Mouse (Mus musculus) R1 (cell line): ENCODE measurements around the gene Mapk14.

Source experiments
- DNase-seq: peaks from one replicate; pipeline ENCODE4 v3.0.0-alpha.2; 2018; ENCODE audit warnings: low read depth, low spot score

Gene Mapk14

DNA sequence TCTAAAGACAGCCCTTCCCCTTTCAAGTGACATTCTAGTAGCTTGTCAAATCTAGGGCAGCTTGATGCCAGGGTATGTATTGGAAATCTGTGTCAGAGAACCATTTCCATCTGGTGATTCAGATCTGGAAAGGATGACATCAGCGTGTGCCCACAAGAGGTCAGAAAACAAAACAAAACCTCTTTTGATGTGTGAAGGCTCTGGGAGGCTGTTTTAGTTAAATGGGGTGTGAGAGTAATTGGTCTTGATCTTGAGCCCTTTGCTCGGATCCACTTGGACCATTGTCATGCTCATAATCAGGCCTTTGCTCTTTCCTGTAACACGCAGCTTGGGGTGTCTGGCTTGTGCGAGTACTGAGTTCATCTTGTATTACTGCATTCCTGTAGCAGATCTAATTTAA is 7.1 kb downstream of the Mapk14 start:
- peak; percentile 25 for DNase-seq

DNA sequence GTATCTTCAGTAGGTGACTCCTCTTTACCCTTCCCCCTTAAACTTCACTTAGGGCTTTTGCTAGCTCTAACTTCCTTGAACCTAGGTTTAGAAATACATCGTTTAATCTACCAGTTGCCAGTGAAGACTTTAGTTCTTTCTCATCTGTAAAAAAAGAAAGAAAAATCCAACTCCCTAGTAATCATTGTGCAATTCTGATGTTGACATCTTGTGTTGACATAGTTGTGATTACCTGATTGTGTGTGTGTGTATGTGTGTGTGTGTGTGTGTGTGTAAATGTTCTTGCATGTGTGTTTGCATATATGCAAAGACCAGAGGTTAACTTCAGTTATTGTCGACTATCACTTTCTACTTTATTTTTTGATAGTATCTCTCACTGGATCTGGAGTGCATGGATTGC is 7.5 kb downstream of the Mapk14 start:
- DNase-seq: no peak

DNA sequence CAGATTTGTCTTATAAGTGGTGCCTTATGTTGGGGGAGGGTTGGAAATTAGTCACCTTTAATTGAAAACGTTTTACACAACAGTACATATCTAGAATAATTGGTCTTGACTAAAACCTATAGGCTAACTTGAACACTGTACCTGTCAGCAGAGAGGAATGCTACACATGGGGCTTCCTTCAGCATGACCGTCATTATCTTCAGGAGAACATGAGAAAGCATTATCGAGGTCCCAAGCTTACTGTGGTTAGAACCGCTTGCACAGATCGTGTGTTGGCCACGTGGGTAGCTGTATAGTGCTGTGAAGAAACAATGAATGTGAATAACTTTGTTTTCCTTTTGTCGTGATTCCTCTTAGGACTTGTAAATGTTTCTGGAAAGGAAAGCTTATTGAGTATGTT is 8.7 kb downstream of the Mapk14 start:
- no peak for DNase-seq

DNA sequence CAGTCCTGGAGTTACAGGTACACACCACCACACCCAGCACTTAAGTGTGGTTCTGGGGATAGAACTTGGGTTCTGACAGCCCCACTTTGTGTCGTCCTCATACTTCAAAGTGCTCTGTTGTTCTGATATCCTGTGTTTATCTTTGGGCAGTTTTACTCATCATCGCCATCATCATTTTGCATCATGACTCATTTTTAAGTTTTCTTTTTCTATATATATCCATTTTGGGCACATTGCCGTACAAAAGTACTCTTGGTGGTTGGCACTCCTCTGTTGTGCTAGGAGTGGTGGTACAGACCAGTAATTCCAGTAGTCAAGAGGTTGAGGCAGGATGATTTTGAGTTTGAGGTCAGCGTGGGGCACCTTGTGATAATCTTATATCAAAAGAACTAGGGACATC is 10.0 kb downstream of the Mapk14 start:
- no peak for DNase-seq

DNA sequence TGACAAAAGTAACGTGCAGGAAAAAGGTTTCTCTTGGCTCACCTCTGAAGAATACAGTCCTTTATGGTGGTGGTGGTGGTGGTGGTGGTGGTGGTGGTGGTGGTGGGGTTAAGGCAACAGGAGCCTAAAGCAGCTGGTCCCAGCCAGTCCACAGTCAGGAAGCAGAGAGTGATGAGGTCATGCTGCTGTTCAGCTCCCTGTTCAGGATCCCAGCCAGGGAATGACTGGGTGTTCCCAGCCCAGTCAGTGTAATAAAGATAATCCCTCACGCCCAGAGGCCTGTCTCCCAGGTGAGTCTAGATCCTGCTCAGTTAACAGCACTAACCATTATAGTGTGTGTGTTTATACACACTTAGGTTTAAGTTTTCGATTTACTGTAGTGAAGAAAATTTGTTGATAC is 10.6 kb downstream of the Mapk14 start:
- no peak for DNase-seq

DNA sequence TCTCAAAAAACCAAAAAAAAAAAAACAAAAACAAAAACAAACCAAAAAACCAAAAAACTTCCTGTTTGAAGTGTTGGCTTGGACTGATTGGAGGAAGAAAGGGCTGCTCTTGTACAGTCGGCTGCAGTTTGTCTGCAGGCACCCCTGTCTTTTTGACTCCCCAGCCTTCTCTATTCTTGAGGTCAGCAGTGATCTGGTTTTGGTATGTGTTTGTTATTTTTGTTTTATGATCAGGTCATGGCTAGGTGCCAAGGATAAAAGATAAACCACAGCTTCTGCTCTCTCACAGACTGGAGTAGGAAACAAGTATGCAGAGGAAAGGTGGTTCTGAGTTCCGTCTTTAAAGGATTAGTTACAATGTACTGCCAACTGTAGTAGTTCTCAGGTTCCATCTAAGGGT is 11.5 kb downstream of the Mapk14 start:
- DNase-seq: no peak

DNA sequence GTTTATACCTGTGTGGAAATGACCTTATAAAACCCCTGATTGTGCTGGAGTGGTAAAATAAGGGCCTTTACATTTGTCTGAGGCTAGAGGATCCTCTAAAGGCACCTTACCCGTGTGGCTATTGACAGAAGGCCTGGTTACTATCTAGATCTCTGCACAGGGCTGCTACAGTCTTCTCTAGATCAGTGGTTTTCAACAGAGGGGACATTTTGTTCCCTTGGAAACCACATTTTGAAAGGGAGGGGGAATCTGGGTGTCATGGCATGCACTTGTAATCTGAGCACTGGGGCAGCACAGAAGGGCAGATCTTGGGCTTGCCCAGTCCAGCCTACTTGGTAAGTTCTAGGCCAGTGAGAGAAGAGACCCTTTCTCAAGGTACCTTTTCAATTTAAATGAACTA is 15.6 kb downstream of the Mapk14 start:
- DNase-seq: no peak

DNA sequence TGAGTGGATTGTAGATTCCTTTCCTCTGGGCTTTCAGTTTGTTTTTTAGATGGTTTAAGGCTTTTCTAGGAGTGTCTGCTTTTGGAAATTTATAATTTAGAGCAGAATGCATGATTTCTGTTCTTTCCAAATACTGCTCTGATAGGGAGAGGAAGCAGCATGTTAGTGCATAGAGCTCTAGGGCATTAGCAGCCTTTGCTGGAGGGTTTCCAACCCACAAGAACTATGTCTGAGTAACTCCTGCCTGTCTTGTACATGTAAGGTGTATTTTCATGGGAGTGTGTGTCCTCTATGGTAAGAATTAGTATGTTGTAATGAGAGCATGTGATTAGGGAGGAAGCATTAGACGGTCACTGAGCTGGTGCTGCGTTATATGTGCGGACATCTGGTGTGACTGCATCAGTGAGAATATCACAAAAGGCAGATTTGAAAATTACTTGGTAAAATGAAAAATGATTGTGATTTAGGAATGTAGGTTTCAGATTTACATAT is 16.1 kb downstream of the Mapk14 start:
- no peak for DNase-seq

DNA sequence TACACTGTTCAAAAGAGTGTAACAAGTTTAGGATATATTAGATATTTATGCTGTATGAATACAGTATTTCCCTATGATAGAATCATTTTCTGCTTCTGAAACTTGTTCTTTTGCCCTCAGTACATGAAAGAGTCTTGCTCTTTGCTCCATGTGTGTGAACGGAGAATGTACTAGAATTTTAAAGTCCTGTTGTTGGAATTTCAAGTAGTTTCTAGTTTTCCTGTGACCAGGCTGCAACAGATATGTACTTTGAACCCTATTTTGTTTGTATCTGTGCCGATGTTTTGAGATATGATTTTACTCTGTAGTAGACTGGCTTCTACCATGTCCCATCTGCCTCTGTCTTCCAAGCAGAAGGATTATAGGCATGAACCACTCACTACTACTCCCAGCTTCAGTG is 16.7 kb downstream of the Mapk14 start:
- no peak for DNase-seq

DNA sequence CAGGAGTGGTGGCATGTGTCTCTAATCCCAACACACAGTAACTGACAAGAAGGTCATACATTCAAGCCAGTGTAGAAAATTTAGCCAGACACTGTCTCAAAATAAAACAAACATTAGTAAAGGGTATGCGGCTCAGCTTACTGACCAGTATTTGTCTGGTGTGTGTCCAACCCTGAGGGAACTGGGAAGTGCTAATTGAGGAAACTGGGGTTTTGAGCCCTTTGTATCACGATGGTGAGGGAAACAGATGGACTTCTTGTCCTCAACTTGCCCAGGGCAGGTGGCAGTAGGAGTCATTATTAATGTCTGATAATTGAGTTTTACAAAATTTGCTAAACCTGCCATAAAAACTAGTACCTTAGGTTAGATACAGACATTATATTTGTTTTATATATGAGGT is 17.9 kb downstream of the Mapk14 start:
- no peak for DNase-seq

DNA sequence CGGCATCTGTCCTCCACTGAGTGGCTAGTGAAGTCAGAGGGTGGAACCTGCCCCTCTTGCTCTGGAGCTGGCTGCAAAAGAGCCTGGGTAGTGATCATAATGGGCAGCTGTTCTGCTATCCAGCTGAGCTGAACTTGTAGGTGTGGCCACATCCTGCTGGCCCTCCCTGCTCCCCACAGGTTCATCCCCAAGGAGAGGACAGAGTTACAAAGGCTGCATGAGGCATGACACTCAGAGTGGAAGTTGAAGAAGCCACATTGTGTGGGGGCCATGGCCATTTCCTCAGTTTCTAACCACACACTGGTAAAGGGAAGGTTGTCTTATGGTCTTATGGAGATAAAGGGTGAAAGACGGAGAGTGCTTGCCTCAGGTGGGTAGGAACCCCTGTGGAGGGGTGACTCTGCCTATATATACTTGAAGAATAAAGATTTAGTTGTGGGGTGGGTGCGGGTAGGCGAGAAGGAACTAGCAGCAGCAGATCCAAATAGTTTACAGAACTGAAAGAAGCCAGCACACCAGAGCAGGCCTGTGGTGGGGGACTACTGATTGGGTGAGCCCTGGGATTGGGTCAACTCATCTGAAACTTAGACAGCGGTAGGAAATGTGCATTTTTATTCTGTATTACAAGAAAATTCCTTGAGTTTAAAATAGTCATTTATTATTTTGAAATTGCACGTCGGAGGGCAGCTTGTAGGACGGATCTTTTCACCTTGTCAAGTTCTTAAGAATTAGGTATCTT is 18.6 kb downstream of the Mapk14 start:
- DNase-seq: no peak

DNA sequence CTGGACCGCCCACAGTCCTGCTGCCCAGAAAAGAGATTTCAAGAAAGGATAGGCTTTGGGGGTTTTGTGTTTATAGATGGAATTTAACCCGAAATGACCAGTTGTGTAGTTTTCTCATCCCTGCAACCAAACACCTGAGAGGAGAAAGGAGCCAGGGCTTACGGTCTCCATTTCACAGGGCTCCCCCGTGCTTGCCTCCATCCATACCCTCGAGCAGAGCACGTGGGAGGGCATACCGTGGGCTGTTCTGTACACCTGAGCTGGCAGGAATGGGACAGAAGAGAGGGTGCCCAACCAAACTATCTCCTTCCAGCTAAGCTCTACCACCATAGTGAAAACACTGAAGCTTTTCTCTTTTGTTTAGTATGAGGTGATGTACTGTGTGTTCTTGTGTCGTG is 19.2 kb downstream of the Mapk14 start:
- DNase-seq: no peak

DNA sequence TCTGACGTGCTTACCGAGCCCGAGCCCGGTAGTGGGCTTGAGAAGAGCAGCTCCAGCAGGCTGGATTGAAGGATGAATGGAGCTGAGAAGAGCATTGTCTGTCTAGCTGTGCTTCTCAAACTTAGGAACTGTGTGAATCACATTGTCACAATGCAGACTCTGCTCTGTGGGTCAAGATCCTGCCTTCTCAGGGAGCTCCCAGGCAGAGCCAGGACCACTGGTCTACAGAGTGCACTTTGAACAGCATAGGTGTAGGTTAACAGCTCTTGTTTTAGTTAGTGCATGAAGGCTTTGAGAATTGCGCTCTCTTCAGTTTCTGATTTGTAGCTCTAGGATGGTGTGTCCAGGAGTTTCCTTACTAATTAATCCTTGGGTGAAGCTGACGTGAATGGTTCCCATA is 20.1 kb downstream of the Mapk14 start:
- DNase-seq: no peak

DNA sequence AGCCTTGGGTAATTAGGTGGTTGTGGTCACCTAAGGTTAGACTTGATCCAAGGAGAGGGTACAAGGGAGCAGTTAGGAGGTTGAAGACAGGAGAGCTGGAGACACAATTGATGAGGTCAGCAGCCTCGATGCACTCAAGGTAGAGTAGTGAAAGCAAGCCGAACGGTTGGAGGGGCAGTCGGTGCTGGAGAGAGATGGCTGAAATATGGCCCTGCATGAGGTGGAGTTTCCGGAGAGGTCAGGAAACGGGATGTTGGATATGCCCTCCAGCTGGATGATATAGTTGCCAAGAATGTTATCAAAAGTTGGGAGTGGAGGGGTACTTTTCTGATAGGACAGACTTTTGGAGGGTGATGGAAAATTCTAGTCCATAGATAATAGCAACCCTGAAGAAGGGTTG is 21.2 kb downstream of the Mapk14 start:
- no peak for DNase-seq

DNA sequence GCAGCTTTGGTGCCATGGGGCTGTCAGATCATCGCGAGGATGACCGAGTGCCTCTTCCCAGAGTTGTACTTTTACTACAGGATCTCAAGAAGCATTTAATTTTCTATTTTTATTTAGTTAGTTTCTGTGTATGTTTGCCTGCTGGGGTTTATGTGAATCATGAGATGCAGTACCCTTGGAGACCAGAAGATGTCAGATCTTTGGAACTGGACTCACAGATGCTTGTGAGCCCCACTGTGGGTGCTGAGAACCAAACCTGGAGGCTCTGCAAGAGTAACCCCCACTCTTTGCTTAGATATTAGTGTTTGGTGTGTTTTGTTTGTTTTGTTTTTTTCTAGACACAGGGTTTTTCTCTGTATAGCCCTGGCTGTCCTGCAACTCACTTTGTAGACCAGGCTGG is 22.9 kb downstream of the Mapk14 start:
- peak; percentile 36 for DNase-seq

DNA sequence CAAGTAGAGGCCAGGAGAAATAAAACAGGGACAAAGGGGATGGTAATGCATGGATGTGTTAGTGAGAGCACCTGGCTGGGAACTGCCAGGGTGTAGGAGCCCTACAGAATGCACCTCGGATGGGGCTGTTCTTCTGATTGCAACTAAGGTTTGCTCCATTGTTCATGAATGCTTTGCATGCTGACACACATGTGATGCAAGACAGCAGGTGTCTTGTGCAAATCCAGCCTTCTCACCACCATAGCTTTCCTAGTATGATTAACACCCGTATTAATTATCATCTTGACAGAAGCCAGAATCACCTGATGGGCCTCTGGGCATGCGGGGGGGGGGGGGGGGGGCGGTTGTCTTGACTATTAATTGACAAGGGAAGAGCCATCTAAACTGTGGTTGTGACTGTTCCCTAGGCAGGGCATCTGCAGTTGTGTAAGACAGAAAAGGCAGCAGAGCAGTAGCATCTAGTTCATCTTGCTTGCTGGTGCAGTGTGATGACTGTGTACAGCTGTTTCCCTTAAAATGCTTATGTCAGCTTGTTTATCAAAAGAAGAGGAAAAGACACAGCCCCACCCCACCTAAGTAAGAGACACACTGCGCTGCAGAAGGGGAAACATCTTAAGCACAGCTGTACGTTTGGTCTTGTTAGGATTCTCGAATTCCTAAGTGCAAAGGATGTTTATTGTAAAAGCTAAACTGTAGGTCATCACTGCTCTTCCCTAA is 24.9 kb downstream of the Mapk14 start:
- DNase-seq: no peak

DNA sequence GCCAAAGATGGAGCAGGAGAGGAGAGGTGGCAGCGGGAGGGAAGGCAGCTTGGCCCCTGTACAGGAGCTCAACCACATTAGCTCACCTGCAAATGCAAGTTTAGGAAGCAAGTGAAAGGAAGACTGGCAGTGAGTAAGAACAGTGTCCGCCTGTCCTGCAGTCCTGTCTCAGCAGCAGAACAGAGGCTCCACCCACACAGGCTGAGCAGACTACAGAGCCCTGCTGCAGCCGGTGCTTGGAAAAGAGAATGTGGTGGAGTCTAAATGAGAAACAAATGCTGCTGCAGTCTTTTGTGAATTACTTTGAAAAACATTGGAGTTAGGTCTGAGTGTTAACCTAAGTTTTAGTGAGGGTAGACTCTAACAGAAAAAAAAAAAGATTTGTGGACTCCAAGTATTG is 26.4 kb downstream of the Mapk14 start:
- DNase-seq: no peak

DNA sequence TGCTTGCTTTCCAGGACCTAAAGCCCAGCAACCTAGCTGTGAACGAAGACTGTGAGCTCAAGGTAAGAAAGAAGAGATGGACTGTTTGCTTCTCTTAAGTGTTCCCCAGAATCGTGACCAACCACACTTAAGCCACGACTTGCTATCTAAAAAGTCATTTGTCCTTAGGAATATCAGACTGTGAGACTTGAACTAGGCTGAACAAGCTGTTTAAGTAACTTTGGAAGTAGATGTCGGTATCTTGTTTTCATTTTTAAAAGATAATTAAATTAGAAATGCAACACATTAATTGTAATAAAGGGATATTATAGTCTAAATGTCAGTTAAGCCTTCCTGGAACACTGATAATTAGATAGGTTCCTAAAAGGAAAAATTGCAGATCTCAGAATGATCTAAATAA is 34.7 kb downstream of the Mapk14 start, which contains the start of gene AC170998.1:
TSS of gene AC170998.1 (plus strand) at position 301 of the 400 bp plus-strand sequence.
- no peak for DNase-seq

DNA sequence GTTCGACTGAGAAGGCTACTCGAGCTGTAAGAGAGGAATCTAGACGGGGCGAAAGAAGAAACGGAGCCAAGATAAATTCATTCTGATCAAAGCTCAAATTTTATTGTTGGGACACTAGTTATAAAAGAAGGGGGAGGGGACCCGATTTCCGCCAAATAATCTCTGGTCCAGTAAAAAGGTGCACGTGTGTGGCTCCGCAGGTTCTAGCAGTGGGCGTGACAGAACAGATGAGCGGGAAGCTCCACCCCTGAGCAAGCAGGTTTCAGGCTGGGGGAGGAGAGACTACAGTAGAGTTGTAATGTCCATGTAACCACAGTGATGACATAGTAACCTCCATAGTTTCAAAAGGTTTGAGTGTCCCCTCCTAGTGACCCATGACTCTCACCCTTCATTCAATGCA is 36.4 kb downstream of the Mapk14 start:
- peak; percentile 46 for DNase-seq

DNA sequence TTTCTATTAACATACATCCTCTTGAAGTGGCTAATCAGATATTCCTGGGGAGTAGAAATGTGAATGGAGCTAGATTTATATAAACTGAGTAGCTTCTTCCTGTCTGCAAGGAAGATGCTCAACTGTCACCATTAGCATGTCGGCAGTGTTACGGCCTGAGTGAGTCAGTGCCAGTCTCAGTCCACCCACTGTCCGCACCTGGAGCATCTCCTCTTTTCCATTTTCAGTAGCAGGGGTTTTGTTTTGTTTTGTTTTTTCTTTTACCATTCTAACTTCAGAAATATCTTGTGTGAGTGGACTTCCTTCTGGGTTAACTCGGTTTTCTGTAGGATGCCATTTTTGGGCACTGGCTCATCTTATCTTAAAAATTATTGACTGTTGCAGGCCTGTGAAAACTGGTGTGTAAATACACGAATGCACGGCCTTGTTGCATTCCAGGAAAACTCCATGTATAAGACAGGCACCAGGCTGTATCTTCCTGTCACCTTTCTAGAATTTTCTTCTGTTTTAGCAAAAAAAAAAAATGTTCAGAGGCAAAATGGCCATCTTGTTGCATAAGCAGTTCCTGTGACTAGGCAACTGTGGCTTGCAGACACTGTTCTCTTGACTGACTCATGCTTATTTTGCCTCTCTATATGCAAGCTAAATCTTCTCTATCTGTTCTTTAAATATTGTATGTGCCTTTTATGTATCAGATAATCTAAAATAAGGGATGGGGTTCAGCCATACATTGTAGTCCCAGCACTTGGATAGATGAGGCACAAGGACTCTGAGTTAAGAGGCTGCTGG is 44.4 kb downstream of the Mapk14 start:
- no peak for DNase-seq

DNA sequence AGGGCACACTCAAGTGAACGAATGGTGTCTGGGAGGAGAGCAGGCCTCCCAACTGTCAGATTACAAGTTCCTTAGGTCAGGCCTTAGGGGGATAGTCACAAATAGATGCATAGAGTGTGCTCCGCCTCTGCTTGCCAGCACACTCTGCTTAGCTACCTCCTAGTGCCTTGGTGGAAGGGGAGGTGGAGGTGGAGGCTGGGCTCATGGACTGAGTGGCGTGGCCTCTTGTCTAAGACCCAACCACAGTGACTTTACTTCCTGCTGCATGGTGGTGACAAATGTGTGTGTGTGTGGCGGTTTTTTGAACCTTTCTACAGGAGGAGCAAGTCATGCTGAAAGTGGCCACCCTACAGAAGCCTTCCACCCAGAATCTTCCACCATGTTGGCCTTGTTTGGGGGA is 45.4 kb downstream of the Mapk14 start:
- DNase-seq: no peak

DNA sequence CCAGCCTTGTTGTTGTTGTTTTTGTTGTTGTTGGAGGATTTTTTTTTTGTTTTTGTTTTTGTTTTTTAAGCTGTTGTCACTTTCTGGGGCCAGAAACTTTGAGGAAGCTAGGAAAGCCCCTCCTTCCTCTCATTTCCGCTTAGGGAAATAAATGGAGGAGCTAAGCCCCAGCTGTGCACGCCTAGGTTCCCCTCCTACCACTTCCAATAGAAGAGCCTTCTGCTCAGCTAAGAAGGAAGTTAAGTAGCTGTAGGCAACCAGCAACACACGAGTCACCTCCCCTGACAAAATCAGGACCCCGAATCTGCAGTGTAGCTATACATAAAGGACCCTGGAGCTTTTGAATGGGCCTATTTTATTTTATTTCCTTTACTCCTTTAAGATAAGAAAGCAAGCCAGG is 46.8 kb downstream of the Mapk14 start:
- no peak for DNase-seq
